Mouse (Mus musculus): ENCODE measurements around the gene Por. TPM values are rescaled to one million over a fixed set of nuclear protein-coding genes. Genes with fewer than 3 reads are reported as not detected.

Gene Por
- total RNA-seq, 2 experiments from 2014 or later: 50.7 to 65.8 TPM

DNA sequence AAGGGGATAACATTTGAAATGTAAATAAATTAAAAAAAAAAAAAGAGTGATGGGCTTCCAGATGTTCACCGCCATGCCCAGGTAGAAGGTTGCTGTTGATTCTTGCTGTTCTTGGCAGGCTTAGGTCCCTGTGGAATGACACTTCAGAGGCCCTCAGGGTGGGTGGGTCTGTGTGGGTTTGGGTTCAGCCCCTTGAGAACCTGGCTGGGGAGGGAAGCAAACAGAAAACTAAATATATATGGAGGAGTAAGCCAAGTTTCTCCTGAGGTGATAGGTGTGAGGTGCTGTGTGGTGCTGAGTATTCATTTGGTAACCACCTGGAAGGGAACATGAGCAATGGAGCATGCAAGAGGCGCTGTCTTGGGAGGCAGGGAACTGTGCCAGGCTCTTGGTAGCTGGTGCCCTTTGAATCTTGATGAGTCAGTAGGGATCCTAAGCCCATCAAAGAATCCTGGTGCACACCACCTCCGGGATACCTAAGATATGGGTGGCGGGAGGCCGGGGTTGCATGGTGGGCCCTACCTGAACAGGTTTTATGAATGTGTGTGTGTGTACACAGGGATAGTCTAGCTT is 23.5 kb downstream of the Por start:
- DNase-seq (ENCODE audit: low spot score): no peak
- intact Hi-C loops (cut with DNase I): loop anchor here (5.0 kb wide), 1 partner anchor 506 kb away; the partner anchor contains the start of gene Baz1b

DNA sequence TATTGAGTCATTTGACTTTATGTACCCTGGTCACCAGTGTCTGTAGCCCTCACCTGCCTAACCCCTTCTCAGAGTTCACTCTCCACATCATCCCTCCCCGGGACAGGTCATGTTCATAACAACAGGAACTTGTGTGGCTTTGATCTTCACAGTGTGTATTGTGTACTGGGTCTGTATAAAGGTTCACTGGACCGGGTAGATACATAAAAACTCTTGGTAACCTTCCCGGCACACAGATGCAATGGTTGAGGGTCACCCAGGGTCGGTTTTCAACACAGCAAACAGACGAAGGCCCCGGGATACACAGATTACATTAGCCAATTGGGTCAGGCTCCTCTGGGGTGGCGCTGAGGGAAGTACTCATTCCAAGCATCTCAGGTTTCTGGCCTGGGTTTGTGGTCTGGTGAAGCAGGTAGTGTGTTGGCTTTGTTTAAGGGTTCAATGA is 25.5 kb downstream of the Por start:
- intact Hi-C loops (cut with DNase I): no loop called here
- no peak for DNase-seq (ENCODE audit: low spot score)

DNA sequence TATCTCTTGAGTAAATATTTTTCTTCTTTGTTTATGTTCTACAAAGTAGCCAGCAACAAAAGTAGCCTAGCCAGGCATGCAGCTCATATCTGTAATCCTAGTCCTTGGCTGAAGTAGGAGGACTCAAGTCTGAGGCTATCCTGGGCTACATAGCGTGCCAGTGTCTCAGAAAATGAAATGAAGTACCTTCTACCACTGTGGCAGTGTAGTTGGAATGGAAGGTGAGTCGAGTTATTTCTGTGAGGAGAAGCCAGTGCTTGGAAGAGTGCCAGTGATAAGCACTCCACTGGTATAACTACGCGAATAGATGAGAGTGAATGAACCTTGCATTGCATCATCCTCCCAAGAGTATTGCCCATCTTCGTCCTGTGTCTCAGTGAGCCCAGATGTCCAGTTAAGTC is 27.9 kb downstream of the Por start:
- intact Hi-C loops (cut with DNase I): no loop called here

DNA sequence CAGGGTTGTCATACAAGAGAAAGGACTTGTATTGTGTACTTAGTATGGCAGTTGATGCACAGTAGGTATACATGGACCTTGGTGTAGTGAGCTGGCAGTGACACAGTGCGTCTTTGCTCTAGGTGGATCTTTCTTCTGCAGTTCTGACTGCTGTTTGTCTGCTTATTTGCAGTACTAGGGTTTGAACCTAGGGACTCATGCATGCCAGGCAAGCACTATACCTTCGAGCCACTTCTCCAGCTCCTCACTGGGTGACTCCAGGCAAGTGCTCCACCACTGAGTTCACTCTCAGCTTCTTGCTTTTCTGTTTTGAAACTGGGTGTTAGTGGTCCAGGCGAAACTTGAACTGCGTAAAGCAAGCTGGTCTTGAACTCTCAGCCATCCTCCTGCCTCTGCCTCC is 31.8 kb downstream of the Por start:
- no peak for DNase-seq (ENCODE audit: low spot score)
- intact Hi-C loops (cut with DNase I): no loop called here

More for the DNA sequence above, 27.9 kb downstream of the Por start:
- no peak for DNase-seq (ENCODE audit: low spot score)

- intact Hi-C loops (cut with DNase I): no loop called here
- DNase-seq (ENCODE audit: low spot score): no peak
These were observed 32.4 kb downstream of the Por start for GRCm38 (mm10) chr5:135702190-135702589.

DNA sequence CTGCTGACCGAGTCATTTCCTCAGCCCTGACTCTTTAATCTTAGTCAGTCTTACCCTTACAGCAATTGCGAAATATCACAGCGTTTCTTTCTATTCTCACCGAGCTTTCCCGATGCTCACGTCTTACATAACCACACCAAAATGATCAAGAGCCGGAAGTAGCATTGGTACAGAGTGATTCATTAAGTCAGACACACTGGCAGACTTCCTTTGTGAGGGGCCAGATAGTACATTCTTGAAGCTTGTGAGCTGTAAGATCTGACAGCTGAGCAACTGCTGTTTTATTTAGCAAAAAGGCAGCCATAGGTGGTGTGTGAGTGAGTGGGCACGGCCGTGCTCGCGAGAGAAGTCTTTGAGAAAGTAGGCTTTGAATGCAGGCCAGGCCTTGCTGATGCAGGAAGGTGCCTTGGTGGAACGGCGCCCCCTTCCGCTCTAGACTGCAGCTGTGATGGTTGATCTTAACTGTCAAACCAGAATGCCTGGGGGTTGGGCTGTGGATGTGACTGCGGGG is 32.9 kb downstream of the Por start:
- DNase-seq (ENCODE audit: low spot score): peak; percentile 38
- intact Hi-C loops (cut with DNase I): no loop called here

GRCm38 (mm10) chr5:135703431-135703830 is 33.6 kb downstream of the Por start:
- intact Hi-C loops (cut with DNase I): no loop called here
- DNase-seq (ENCODE audit: low spot score): no peak

- no peak for DNase-seq (ENCODE audit: low spot score)
- intact Hi-C loops (cut with DNase I): no loop called here
These were observed 35.5 kb downstream of the Por start for GRCm38 (mm10) chr5:135705383-135705782.

DNA sequence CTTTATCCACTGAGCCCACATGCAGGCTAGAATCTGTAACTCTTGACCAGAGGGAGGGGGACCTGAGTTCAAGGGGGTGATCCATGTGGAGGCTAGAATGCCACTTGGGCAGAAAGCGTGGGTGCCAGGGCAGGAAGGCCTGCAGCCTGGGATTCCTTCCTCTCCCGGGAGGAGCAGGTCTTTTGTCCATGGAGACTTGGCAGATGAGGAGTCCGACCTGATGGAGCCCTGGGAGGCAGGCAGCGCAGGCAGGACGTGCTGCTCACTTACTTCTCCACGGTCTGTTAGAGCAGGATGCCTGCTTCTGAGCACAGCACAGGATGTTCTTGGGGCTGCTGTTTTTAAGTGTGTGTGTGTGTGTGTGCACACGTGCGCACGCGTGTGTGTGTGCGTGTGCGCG is 37.2 kb downstream of the Por start:
- intact Hi-C loops (cut with DNase I): no loop called here
- no peak for DNase-seq (ENCODE audit: low spot score)

DNA sequence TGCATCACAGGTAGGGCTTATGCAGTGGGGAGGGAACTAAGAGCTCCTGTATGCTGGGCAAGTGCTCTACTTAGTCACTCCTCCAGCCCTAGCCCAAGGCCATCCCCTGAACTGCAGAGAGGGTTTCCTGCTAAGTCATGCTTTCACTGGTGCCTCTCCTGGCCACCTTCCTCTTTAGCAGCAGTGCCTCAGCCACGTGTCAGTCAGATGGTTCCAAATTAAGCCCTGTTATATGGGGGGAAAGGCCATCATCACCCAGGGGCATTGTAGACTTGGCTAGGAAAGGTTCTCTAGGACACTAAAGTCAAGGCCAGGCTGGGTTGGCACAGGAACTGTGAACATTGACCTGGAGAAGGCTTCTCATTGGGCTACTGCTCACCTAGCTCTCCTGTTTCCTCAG is 38.0 kb downstream of the Por start:
- DNase-seq (ENCODE audit: low spot score): peak; percentile 31
- intact Hi-C loops (cut with DNase I): no loop called here

DNA sequence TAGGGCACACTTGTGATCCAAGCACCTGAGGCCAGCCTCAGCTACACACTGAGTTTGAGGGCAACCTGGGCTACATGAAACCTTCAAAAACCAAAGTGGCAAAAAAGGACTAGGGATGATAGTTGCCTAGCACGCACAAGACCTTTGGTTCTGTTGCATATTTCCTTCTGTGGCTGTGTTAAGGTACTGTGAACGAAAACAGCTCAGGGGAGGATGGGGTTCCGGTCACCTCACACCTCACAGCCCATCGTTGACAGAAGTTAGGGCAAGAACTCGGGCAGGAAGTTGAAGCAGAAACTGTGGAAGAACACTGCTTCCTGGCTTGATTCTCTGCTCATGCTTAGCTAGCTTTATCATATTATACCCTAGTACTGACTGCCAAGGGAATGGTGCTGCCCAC is 39.9 kb downstream of the Por start:
- DNase-seq (ENCODE audit: low spot score): no peak
- intact Hi-C loops (cut with DNase I): no loop called here

GRCm38 (mm10) chr5:135710599-135711214 is 40.9 kb downstream of the Por start:
- no peak for DNase-seq (ENCODE audit: low spot score)
- intact Hi-C loops (cut with DNase I): no loop called here

GRCm38 (mm10) chr5:135711582-135712355 is 41.9 kb downstream of the Por start:
- intact Hi-C loops (cut with DNase I): no loop called here
- no peak for DNase-seq (ENCODE audit: low spot score)

GRCm38 (mm10) chr5:135712803-135713202 is 43.0 kb downstream of the Por start:
- intact Hi-C loops (cut with DNase I): no loop called here
- no peak for DNase-seq (ENCODE audit: low spot score)

- intact Hi-C loops (cut with DNase I): no loop called here
- peak; percentile 62 for DNase-seq (ENCODE audit: low spot score)
These were observed 43.8 kb downstream of the Por start for GRCm38 (mm10) chr5:135713441-135714218.

- DNase-seq (ENCODE audit: low spot score): no peak
- intact Hi-C loops (cut with DNase I): no loop called here
These were observed 45.8 kb downstream of the Por start for GRCm38 (mm10) chr5:135715624-135716023.

DNA sequence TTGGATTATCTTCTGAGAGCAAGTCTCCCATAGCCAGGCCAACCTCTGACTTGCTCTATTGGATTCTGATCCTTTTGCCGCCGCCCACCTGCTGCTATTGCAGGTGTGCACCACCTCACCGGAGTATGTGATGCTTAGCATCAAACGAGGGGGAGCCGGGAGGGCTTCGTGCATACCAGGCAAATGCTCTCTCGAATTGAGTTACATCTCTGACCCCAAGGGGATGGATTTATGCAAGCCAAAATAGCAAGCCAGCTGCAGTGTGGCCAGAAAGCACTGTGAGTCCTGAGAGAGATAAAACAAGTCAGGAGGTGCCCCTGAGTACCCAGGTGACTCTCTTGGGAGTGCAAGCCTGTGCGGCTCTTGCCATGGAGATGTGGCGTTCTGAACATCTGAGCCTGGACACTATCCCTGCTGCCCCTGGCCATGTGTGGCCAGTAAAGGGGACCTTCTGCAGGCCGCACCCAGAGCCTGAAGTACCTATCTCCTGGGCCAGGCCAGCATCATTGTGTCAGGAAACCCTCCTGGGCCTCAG is 49.8 kb downstream of the Por start:
- DNase-seq (ENCODE audit: low spot score): no peak
- intact Hi-C loops (cut with DNase I): no loop called here

DNA sequence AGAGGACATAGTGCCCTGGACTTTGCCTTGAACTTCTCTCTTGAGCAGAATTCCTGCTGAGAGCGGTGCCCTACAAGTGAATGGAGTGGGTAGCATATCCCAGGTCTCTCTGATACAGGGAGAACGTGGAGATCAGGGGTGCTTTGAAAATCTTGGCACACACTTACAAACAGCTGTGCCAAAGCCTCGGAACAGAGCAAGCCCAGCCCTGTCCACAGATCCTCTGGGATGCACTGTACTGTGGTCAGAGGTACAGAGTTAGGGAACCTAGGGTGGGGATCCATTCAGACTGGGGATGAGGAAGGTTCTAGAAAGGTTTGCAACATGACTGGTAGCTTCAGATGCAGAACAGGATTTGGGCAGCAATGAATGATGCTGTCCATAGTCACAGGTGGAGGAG is 50.3 kb downstream of the Por start:
- intact Hi-C loops (cut with DNase I): no loop called here

DNA sequence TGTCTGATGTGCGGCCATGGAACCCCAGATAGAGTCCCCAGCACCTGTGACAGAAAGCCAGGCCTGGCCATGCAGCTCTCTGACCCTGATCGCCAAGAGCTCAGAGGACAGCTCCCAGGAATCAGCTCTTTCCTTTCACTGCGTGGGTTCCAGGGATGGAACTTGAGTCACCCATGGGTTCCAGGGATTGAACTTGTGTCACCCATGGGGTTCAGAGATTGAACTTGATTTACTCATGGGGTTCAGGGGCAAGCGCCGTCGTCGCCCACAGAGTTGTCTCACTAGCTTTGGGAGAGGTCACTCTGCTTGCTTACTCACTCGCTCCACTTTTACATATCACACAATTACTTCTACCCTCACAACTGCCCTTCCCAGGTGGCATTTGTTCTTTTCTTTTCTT is 51.2 kb downstream of the Por start:
- intact Hi-C loops (cut with DNase I): no loop called here

More for the DNA sequence above, 50.3 kb downstream of the Por start:
- no peak for DNase-seq (ENCODE audit: low spot score)

GRCm38 (mm10) chr5:135722121-135722520 is 52.3 kb downstream of the Por start:
- peak; percentile 58 for DNase-seq (ENCODE audit: low spot score)
- intact Hi-C loops (cut with DNase I): no loop called here

More for the DNA sequence above, 51.2 kb downstream of the Por start:
- DNase-seq (ENCODE audit: low spot score): no peak

All from heart, postnatal 25 days (tissue).